Mouse (Mus musculus): ENCODE results near the gene Adamts7. TPM values are rescaled to one million over a fixed set of nuclear protein-coding genes. Genes with fewer than 3 reads are reported as not detected.
A peak's percentile ranks its signal among the peaks of the same experiment; 100 is the strongest.

Adamts7 gene
- 6.4 and 10.4 TPM in 2 replicates for total RNA-seq (2014; rRNA removed)
- polyA plus RNA-seq (2015; fragmentation: Nextera tagmentation; extraction: Ambion mirVana): 2.7 and 2.9 TPM in 2 replicates

- H3K4me3 ChIP-seq (ENCODE audit: low read length): peak within 1 kb of the TSS; percentile 76
- H3K4me2 ChIP-seq (ENCODE audit: low read depth, low read length): peak within 1 kb of the TSS; percentile 98
- no peaks in the 10 kb centered on the region for H3K36me3 ChIP-seq (ENCODE audit: insufficient read depth, low read length)
- H3K4me1 ChIP-seq (ENCODE audit: insufficient read depth, low read length): 0 out of 2 replicates have a peak, but pooled peaks cover 7% of the 10 kb centered on the region
- ATAC-seq (peak; percentile 64), DNase-seq (ENCODE audit: low spot score) (peak; percentile 66)
- H3K9ac ChIP-seq (replicated peaks; ENCODE audit: low read length): peak within 1 kb of the TSS; percentile 71
- H3K9me3 ChIP-seq (ENCODE audit: low read length): no peaks in the 10 kb centered on the region
- H3K27me3 ChIP-seq (ENCODE audit: insufficient read depth, low read length): no peaks in the 10 kb centered on the region
- WGBS: 2% methylated on average over 57 of the region's 60 CpGs
- 0 out of 2 replicates have a peak, but pooled peaks have one; percentile 4 for TF ChIP-seq CTCF (IDR thresholded peaks at IDR 0.05; ENCODE audit: low read depth)
- H3K27ac ChIP-seq: peak within 1 kb of the TSS; percentile 26
Observed at GRCm38 (mm10) chr9:90162926-90163748, at the start of gene Adamts7. Adamts7 (plus strand) TSS chr9:90163069.

- Histone ChIP-seq H3K27ac (peak overlapping the region; percentile 100), H3K4me1 (ENCODE audit: insufficient read depth, low read length) (no peaks in the 10 kb centered on the region), H3K27me3 (ENCODE audit: insufficient read depth, low read length) (no peaks in the 10 kb centered on the region), H3K9me3 (ENCODE audit: low read length) (no peaks in the 10 kb centered on the region), H3K36me3 (ENCODE audit: insufficient read depth, low read length) (no peaks in the 10 kb centered on the region), H3K9ac (replicated peaks; ENCODE audit: low read length) (peak overlapping the region; percentile 98), H3K4me3 (ENCODE audit: low read length) (peak overlapping the region; percentile 94), H3K4me2 (ENCODE audit: low read depth, low read length) (peak overlapping the region; percentile 82)
- ATAC-seq: no peak
- TF ChIP-seq CTCF (IDR thresholded peaks at IDR 0.05; ENCODE audit: low read depth): no peak
- no peak for DNase-seq (ENCODE audit: low spot score)
- WGBS: 2% methylated on average over 13 of the region's 13 CpGs
Observed at GRCm38 (mm10) chr9:90113151-90113550, 49.7 kb upstream of the Adamts7 start.

- ATAC-seq: peak; percentile 67
- peak; percentile 81 for TF ChIP-seq CTCF (IDR thresholded peaks at IDR 0.05; ENCODE audit: low read depth)
- DNase-seq (ENCODE audit: low spot score): peak; percentile 92
- Histone ChIP-seq H3K4me3 (ENCODE audit: low read length) (peak overlapping the region; percentile 94), H3K27me3 (ENCODE audit: insufficient read depth, low read length) (no peaks in the 10 kb centered on the region), H3K4me2 (ENCODE audit: low read depth, low read length) (peak overlapping the region; percentile 82), H3K27ac (peak overlapping the region; percentile 100), H3K36me3 (ENCODE audit: insufficient read depth, low read length) (no peaks in the 10 kb centered on the region), H3K4me1 (ENCODE audit: insufficient read depth, low read length) (no peaks in the 10 kb centered on the region), H3K9ac (replicated peaks; ENCODE audit: low read length) (peak overlapping the region; percentile 98), H3K9me3 (ENCODE audit: low read length) (no peaks in the 10 kb centered on the region)
- WGBS: under 1% methylated on average over 80 of the region's 82 CpGs
Observed at GRCm38 (mm10) chr9:90113651-90114566, 49.0 kb upstream of the Adamts7 start.

- Histone ChIP-seq H3K9ac (replicated peaks; ENCODE audit: low read length) (peak within 1 kb of the TSS; percentile 98), H3K4me2 (ENCODE audit: low read depth, low read length) (peak within 1 kb of the TSS; percentile 82), H3K4me1 (ENCODE audit: insufficient read depth, low read length) (no peaks in the 10 kb centered on the region), H3K9me3 (ENCODE audit: low read length) (no peaks in the 10 kb centered on the region), H3K27ac (peak within 1 kb of the TSS; percentile 100), H3K4me3 (ENCODE audit: low read length) (peak within 1 kb of the TSS; percentile 94), H3K36me3 (ENCODE audit: insufficient read depth, low read length) (no peaks in the 10 kb centered on the region), H3K27me3 (ENCODE audit: insufficient read depth, low read length) (no peaks in the 10 kb centered on the region)
- DNase-seq (ENCODE audit: low spot score) (peak; percentile 99), ATAC-seq (peak; percentile 99)
- WGBS: under 1% methylated on average over 38 of the region's 40 CpGs
- no peak for TF ChIP-seq CTCF (IDR thresholded peaks at IDR 0.05; ENCODE audit: low read depth)
Observed at GRCm38 (mm10) chr9:90114567-90115307, 48.1 kb upstream of the Adamts7 start, which contains the start of gene Morf4l1. Morf4l1 (minus strand) TSS chr9:90114774.

- no peak for DNase-seq (ENCODE audit: low spot score)
- Histone ChIP-seq H3K4me3 (ENCODE audit: low read length) (peak overlapping the region; percentile 94), H3K36me3 (ENCODE audit: insufficient read depth, low read length) (no peaks in the 10 kb centered on the region), H3K9ac (replicated peaks; ENCODE audit: low read length) (peak overlapping the region; percentile 70), H3K4me2 (ENCODE audit: low read depth, low read length) (peak overlapping the region; percentile 79), H3K4me1 (ENCODE audit: insufficient read depth, low read length) (no peaks in the 10 kb centered on the region), H3K9me3 (ENCODE audit: low read length) (no peaks in the 10 kb centered on the region), H3K27me3 (ENCODE audit: insufficient read depth, low read length) (no peaks in the 10 kb centered on the region), H3K27ac (peak overlapping the region; percentile 100)
- TF ChIP-seq CTCF (IDR thresholded peaks at IDR 0.05; ENCODE audit: low read depth): no peak
- ATAC-seq: no peak
Observed at GRCm38 (mm10) chr9:90115308-90115700, 47.6 kb upstream of the Adamts7 start.

GRCm38 (mm10) chr9:90117234-90117633 lies 45.6 kb upstream of the Adamts7 start:
- no peak overlapping the region for H3K27ac ChIP-seq
- no peaks in the 10 kb centered on the region for H3K36me3 ChIP-seq (ENCODE audit: insufficient read depth, low read length)
- ATAC-seq: no peak
- H3K9ac ChIP-seq (replicated peaks; ENCODE audit: low read length): no peak overlapping the region
- H3K4me3 ChIP-seq (ENCODE audit: low read length): no peak overlapping the region
- TF ChIP-seq CTCF (IDR thresholded peaks at IDR 0.05; ENCODE audit: low read depth): no peak
- no peak overlapping the region for H3K4me2 ChIP-seq (ENCODE audit: low read depth, low read length)
- no peak for DNase-seq (ENCODE audit: low spot score)
- H3K27me3 ChIP-seq (ENCODE audit: insufficient read depth, low read length): no peaks in the 10 kb centered on the region
- no peaks in the 10 kb centered on the region for H3K9me3 ChIP-seq (ENCODE audit: low read length)
- no peaks in the 10 kb centered on the region for H3K4me1 ChIP-seq (ENCODE audit: insufficient read depth, low read length)
